Mouse (Mus musculus) C2C12 (cell line): ENCODE results near the gene Tbc1d1.

Source experiments
- CEBPB ChIP-seq: IDR thresholded peaks from one replicate; pipeline ENCODE4 v1.6.1; 2011; ENCODE audit warnings: low read depth, mild to moderate bottlenecking, control low read depth, moderate library complexity
- CTCF ChIP-seq: IDR thresholded peaks from one replicate; pipeline ENCODE4 v1.5.1; 2011; ENCODE audit not compliant: control insufficient read depth, insufficient read depth, insufficient read length
- FOSL1 ChIP-seq: IDR thresholded peaks from one replicate; pipeline ENCODE4 v1.8.0; 2011; ENCODE audit warnings: mild to moderate bottlenecking, low read length; ENCODE audit not compliant: poor library complexity, insufficient read depth, severe bottlenecking
- MAX ChIP-seq: IDR thresholded peaks from one replicate; pipeline ENCODE4 v1.6.1; 2011; ENCODE audit warnings: mild to moderate bottlenecking, control low read depth
- MYOD1 ChIP-seq: IDR thresholded peaks from one replicate; pipeline ENCODE4 v1.6.1; 2011; ENCODE audit warnings: low read depth; ENCODE audit not compliant: control insufficient read depth, insufficient read length
- MYOG ChIP-seq: IDR thresholded peaks from one replicate; pipeline ENCODE4 v1.6.1; 2011; ENCODE audit not compliant: control insufficient read depth, insufficient read length; ENCODE audit errors: extremely low read depth
- USF1 ChIP-seq: IDR thresholded peaks from one replicate; pipeline ENCODE4 v1.6.1; 2011; ENCODE audit warnings: low read depth, mild to moderate bottlenecking, control low read depth, moderate library complexity

DNA sequence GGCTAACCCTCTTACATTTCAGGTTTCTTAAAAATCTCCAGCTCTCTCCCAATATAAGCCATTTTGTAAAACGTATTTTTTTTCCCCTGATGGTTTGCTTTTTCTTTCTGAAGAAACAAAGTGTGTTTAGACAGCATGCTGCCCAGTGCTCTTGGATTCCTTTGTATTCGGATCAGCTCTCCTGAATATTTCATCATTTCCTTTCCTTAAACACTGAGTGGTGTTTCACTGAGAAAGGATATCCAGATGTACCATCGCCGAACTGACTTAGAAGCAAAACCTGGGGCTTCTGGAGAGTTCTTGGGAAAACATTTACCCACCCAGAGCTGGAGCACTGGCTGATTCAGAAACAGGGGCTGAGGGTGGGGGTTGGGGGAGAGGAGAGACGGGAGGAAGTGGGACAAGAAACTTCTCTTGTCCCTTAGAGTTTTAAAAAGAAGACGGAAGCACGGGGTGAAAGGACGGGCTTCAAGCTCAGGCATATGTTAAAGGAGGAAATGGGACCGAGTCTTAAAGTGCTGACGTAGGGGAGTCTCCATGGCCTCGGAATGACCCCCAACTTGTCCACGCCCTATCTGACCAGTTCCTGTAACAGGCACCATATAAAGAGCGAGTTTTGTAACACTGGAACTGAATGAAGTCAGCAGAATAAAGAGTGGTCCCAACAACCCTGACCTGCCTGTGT lies 222.6 kb downstream of the Tbc1d1 start:
- TF ChIP-seq CTCF (no peak), MAX (no peak), CEBPB (no peak), MYOG (no peak), FOSL1 (no peak), MYOD1 (no peak), USF1 (no peak)
